Comparison of ENCODE assay signal across 8 mouse cellular contexts in the genomic region with DNA sequence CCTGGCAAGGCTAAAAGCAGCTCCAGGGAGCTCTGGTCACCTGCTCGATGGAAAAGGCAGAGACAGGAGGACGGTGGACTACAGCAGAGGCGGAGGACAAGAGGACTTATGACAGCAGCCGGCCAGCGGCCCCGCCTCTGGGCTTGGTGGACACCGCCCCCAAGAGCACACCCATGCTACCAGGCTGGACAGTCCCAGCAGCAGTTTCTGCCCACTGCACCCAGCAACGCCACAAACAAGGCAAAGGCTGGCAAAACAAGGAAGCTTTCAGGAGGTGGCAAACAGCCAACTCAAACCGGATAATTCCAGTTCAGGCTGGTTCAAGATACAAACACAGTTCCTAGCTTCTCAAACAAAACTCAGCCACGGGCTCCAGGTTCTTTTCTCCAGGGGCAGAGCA. TPM values are rescaled to one million over a fixed set of nuclear protein-coding genes. Genes with fewer than 3 reads are reported as not detected.
A peak's percentile ranks its signal among the peaks of the same experiment; 100 is the strongest.
DNase-seq lines count a peak whose midpoint lies in the region; ATAC-seq and TF ChIP-seq lines count a peak whose summit lies in the region.

No protein-coding gene starts in this region.

- peak overlapping the region; percentile 90 for H3K27ac ChIP-seq in forebrain, embryonic 13.5 days
- peak overlapping the region; percentile 86 for H3K27ac ChIP-seq in heart, postnatal 0 days (ENCODE audit: low read depth)

- no peaks in the 10 kb centered on the region for H3K9me3 ChIP-seq in forebrain, embryonic 13.5 days (replicated peaks)
- no peaks in the 10 kb centered on the region for H3K9me3 ChIP-seq in heart, postnatal 0 days (replicated peaks; ENCODE audit: control insufficient read depth, low read length)

- DNase-seq in ES-CJ7 (ENCODE audit: low read depth, low spot score) = peak; percentile 85
- peak; percentile 95 for DNase-seq in brain, embryonic 14.5 days (ENCODE audit: low read depth)
- DNase-seq in heart, postnatal 0 days (ENCODE audit: low spot score) = peak; percentile 83
- peak; percentile 86 to 91 for DNase-seq in kidney, postnatal 4 days
- DNase-seq in lung, adult 2 months = peak; percentile 87
- DNase-seq in ovary, adult 18-20 months (ENCODE audit: low spot score) = peak; percentile 86
- peak; percentile 48 for DNase-seq in urinary bladder, postnatal 10 days (ENCODE audit: low spot score)

- ATAC-seq in forebrain, embryonic 13.5 days = peak; percentile 74
- peak; percentile 89 for ATAC-seq in heart, postnatal 0 days (ENCODE audit: insufficient read depth, low read depth)

- no peaks in the 10 kb centered on the region for H3K27me3 ChIP-seq in forebrain, embryonic 13.5 days
- H3K27me3 ChIP-seq in heart, postnatal 0 days (ENCODE audit: control insufficient read depth, insufficient read depth, low read length) = no peaks in the 10 kb centered on the region

- WGBS in forebrain, embryonic 13.5 days = 44% methylated on average over 10 of the region's 10 CpGs
- 14% methylated on average over 10 of the region's 10 CpGs for whole genome bisulfite sequencing in heart, postnatal 0 days
- 5% methylated on average over 10 of the region's 10 CpGs for WGBS in lung, adult 2 months

- H3K9ac ChIP-seq in forebrain, embryonic 13.5 days = peak overlapping the region; percentile 40
- H3K9ac ChIP-seq in heart, postnatal 0 days (replicated peaks; ENCODE audit: low read depth, low read length) = peak overlapping the region; percentile 33; the same call in 1 of the 2 replicates

- H3K4me3 ChIP-seq in forebrain, embryonic 13.5 days = no peak overlapping the region
- no peak overlapping the region for H3K4me3 ChIP-seq in heart, postnatal 0 days (ENCODE audit: low read depth, low read length)
- H3K4me3 ChIP-seq in lung, adult 2 months (replicated peaks; ENCODE audit: extremely low read depth, low read depth, low read length) = no peak overlapping the region

- peak overlapping the region; percentile 35 for H3K4me2 ChIP-seq in forebrain, embryonic 13.5 days
- peak overlapping the region; percentile 33 for H3K4me2 ChIP-seq in heart, postnatal 0 days (ENCODE audit: low read depth, low read length)

- peaks cover 33% of the 10 kb centered on the region for H3K4me1 ChIP-seq in forebrain, embryonic 13.5 days
- H3K4me1 ChIP-seq in heart, postnatal 0 days (ENCODE audit: control insufficient read depth, insufficient read depth) = peaks cover 14% of the 10 kb centered on the region
- peaks cover 26% of the 10 kb centered on the region for H3K4me1 ChIP-seq in lung, adult 2 months (ENCODE audit: control insufficient read depth, insufficient read depth, low read length)

- peaks cover 4% of the 10 kb centered on the region for H3K36me3 ChIP-seq in forebrain, embryonic 13.5 days (ENCODE audit: poor library complexity, severe bottlenecking)
- H3K36me3 ChIP-seq in heart, postnatal 0 days (replicated peaks; ENCODE audit: control insufficient read depth, insufficient read depth, low read length) = no peaks in the 10 kb centered on the region

- TF ChIP-seq POLR2A in brain, embryonic 14.5 days (IDR thresholded peaks at IDR 0.05; ENCODE audit: borderline replicate concordance, extremely low read depth, insufficient read depth, insufficient read length, poor library complexity, severe bottlenecking) = no peak
- TF ChIP-seq POLR2A in lung, adult 2 months (IDR thresholded peaks at IDR 0.05; ENCODE audit: borderline replicate concordance, extremely low read depth, low read depth, low read length) = no peak

- no peak for TF ChIP-seq CTCF in brain, embryonic 14.5 days (IDR thresholded peaks at IDR 0.05; ENCODE audit: borderline replicate concordance, extremely low read depth, insufficient read depth, insufficient read length)
- no peak for TF ChIP-seq CTCF in heart, postnatal 0 days (IDR thresholded peaks at IDR 0.05; ENCODE audit: low read depth)
- no peak for TF ChIP-seq CTCF in lung, adult 2 months (IDR thresholded peaks at IDR 0.05; ENCODE audit: insufficient read depth, low read length)

- no peak for TF ChIP-seq EP300 in heart, postnatal 0 days (IDR thresholded peaks at IDR 0.05; ENCODE audit: low read depth)

RNA-seq across cellular contexts. Expression of a gene that starts 32.0 kb away (rescaled TPM):
- 9.9 and 32.7 TPM in 2 replicates for polyA plus RNA-seq in brain, embryonic 14.5 days (2012; rRNA removed)
- 16.7 and 17.1 TPM in 2 replicates for polyA plus RNA-seq in forebrain, embryonic 13.5 days (2015; fragmentation: Nextera tagmentation; extraction: Ambion mirVana)
- total RNA-seq in heart, postnatal 0 days (2014; rRNA removed; ENCODE audit: low replicate concordance) = 2.3 and 5.9 TPM in 2 replicates
- polyA plus RNA-seq in heart, postnatal 0 days (2015; fragmentation: Nextera tagmentation; extraction: Ambion mirVana) = 4.3 and 4.9 TPM in 2 replicates
- 27.1 and 30.4 TPM in 2 replicates for polyA plus RNA-seq in lung, adult 2 months (2012; rRNA removed)
